Mouse (Mus musculus): ENCODE results near the gene Aurkb.

- TF ChIP-seq CTCF (IDR thresholded peaks at IDR 0.05; ENCODE audit: extremely low read depth, insufficient read depth, insufficient read length, insufficient replicate concordance) (no peak), POLR2A (IDR thresholded peaks at IDR 0.05; ENCODE audit: low read depth, low read length) (peak; percentile 60)
Measured at GRCm38 (mm10) chr11:69088103-69088855, 42.8 kb downstream of the Aurkb start, which contains the start of gene Vamp2.
